Comparison of ENCODE assay signal across 14 mouse cellular contexts in the genomic region with DNA sequence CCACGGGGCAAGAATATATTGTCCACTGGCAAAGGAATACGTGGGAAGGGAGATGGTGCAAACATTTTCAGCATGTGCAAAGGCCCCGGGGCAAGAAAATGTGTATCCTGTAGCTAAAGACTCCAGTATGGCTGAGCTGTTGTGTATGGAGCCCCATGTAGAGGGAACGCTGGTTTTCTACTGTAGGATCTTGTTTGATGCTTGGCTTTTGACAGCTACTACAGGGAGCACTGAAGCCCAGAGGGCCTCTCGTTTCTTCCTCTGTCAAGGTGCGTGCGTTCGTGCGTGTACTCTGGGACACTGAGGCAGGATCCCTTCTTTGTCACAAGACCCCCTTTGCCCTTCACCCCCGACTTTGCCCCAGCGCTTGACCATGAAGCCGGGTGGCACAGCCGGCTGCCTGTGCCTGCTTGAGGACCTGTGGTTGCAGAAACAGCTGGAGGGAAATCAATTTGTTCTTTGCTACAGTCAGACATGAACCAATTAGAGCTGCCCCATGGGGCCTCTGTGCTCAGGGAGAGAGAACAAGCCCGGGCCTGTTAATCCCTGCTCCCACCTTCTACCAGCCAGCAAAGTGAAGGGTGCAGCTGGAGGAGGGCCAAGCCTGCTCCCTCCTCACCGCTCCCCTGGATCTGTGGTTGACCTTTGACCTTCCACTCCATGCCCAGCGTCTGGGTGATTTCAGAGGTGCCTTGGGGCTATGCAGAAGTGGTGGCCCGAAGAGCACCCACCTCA.
DNase-seq lines count a peak whose midpoint lies in the region; ATAC-seq and TF ChIP-seq lines count a peak whose summit lies in the region.
"Had no signal": no experiment of that assay in that cellular context is flagged by ENCODE, and none has a peak within 500 bp of the region (broad histone marks: within the 10 kb centered on the region; RNA-seq: fewer than 3 reads in every experiment).

No protein-coding gene starts in this region.

- H3K27ac ChIP-seq in kidney, adult 2 months (ENCODE audit: insufficient read depth, low read depth, low read length), result no peak overlapping the region
- peak overlapping the region; percentile 71 for H3K27ac ChIP-seq in hindbrain, embryonic 13.5 days
- 0 out of 2 replicates have a peak overlapping the region, but pooled peaks have one; percentile 2 for H3K27ac ChIP-seq in neural tube, embryonic 13.5 days (replicated peaks)
- H3K27ac ChIP-seq in liver, embryonic 11.5 days (ENCODE audit: low read depth, low read length), result no peak overlapping the region
- H3K27ac ChIP-seq: lung, embryonic 15.5 days had no signal

- H3K36me3 ChIP-seq in kidney, adult 2 months (ENCODE audit: control insufficient read depth, insufficient read depth, low read length), result no peaks in the 10 kb centered on the region
- H3K36me3 ChIP-seq in hindbrain, embryonic 13.5 days, result no peaks in the 10 kb centered on the region
- H3K36me3 ChIP-seq in neural tube, embryonic 13.5 days, result no peaks in the 10 kb centered on the region
- H3K36me3 ChIP-seq in liver, embryonic 11.5 days (ENCODE audit: control insufficient read depth, insufficient read depth, low read length), result no peaks in the 10 kb centered on the region
- H3K36me3 ChIP-seq: lung, embryonic 15.5 days had no signal

- no peak for TF ChIP-seq POLR2A in kidney, adult 2 months (IDR thresholded peaks at IDR 0.05; ENCODE audit: low read depth, low read length)

- no peaks in the 10 kb centered on the region for H3K9me3 ChIP-seq in hindbrain, embryonic 13.5 days
- H3K9me3 ChIP-seq in neural tube, embryonic 13.5 days, result no peaks in the 10 kb centered on the region
- no peaks in the 10 kb centered on the region for H3K9me3 ChIP-seq in liver, embryonic 11.5 days (ENCODE audit: control insufficient read depth, low read length)
- H3K9me3 ChIP-seq: lung, embryonic 15.5 days had no signal

- WGBS in kidney, adult 2 months, result 78% methylated on average over 17 of the region's 17 CpGs
- 51% methylated on average over 17 of the region's 17 CpGs for WGBS in hindbrain, embryonic 13.5 days
- 55% methylated on average over 17 of the region's 17 CpGs for WGBS in neural tube, embryonic 13.5 days
- WGBS in liver, embryonic 11.5 days, result 74% methylated on average over 17 of the region's 17 CpGs

- H3K9ac ChIP-seq in hindbrain, embryonic 13.5 days, result no peak overlapping the region
- no peak overlapping the region for H3K9ac ChIP-seq in neural tube, embryonic 13.5 days
- no peak overlapping the region for H3K9ac ChIP-seq in liver, embryonic 11.5 days (ENCODE audit: low read depth, low read length)
- H3K9ac ChIP-seq: lung, embryonic 15.5 days had no signal

- no peaks in the 10 kb centered on the region for H3K27me3 ChIP-seq in kidney, adult 2 months (replicated peaks; ENCODE audit: control insufficient read depth, insufficient read depth, low read length)
- peaks cover 16% of the 10 kb centered on the region for H3K27me3 ChIP-seq in hindbrain, embryonic 13.5 days
- peaks cover 3% of the 10 kb centered on the region; the same call in 1 of the 2 replicates for H3K27me3 ChIP-seq in neural tube, embryonic 13.5 days
- no peaks in the 10 kb centered on the region for H3K27me3 ChIP-seq in liver, embryonic 11.5 days (replicated peaks; ENCODE audit: control insufficient read depth, insufficient read depth, low read length)
- H3K27me3 ChIP-seq: lung, embryonic 15.5 days had no signal

- peak; percentile 2 for DNase-seq in kidney, adult 2 months
- no peak for DNase-seq in kidney, postnatal 14 days
- DNase-seq in adipocyte (ENCODE audit: low spot score), result peak; percentile 14
- no peak for DNase-seq in spleen, postnatal 4 days (ENCODE audit: low spot score in 2 of 2)
- DNase-seq in left cerebral cortex, adult 11 months (ENCODE audit: low spot score), result no peak
- DNase-seq in liver, embryonic 11.5 days (ENCODE audit: low spot score), result no peak
- DNase-seq: cerebellum, adult 11 months; gastrocnemius, postnatal 36 days; heart, postnatal 14 days had no signal

- no peaks in the 10 kb centered on the region for H3K4me1 ChIP-seq in kidney, adult 2 months (ENCODE audit: control insufficient read depth, insufficient read depth, low read length)
- H3K4me1 ChIP-seq in hindbrain, embryonic 13.5 days (replicated peaks), result peaks cover 34% of the 10 kb centered on the region
- peaks cover 31% of the 10 kb centered on the region for H3K4me1 ChIP-seq in neural tube, embryonic 13.5 days (replicated peaks)
- H3K4me1 ChIP-seq in liver, embryonic 11.5 days (replicated peaks; ENCODE audit: control insufficient read depth, insufficient read depth, low read length), result peaks cover 5% of the 10 kb centered on the region

- no peak for ATAC-seq in hindbrain, embryonic 13.5 days (ENCODE audit: low FRiP score)
- ATAC-seq in neural tube, embryonic 13.5 days (ENCODE audit: low read depth), result 0 out of 2 replicates have a peak, but pooled peaks have one; percentile 15
- ATAC-seq in liver, embryonic 11.5 days (replicated peaks; ENCODE audit: low FRiP score), result no peak
- ATAC-seq: CD4-positive, CD25-positive, alpha-beta regulatory T cell, adult 4 months had no signal

- H3K4me2 ChIP-seq in hindbrain, embryonic 13.5 days, result no peak overlapping the region
- H3K4me2 ChIP-seq in neural tube, embryonic 13.5 days, result no peak overlapping the region
- H3K4me2 ChIP-seq in liver, embryonic 11.5 days, result no peak overlapping the region
- H3K4me2 ChIP-seq: lung, embryonic 15.5 days had no signal

- TF ChIP-seq CTCF in kidney, adult 2 months (conservative IDR thresholded peaks at IDR 0.05; ENCODE audit: insufficient read depth, insufficient read length, low read depth, low read length), result no peak

- H3K4me3 ChIP-seq in kidney, adult 2 months (ENCODE audit: insufficient read depth, low read depth, low read length), result no peak overlapping the region
- H3K4me3 ChIP-seq in hindbrain, embryonic 13.5 days, result no peak overlapping the region
- no peak overlapping the region for H3K4me3 ChIP-seq in neural tube, embryonic 13.5 days
- H3K4me3 ChIP-seq in liver, embryonic 11.5 days (ENCODE audit: low read depth, low read length), result no peak overlapping the region
- H3K4me3 ChIP-seq: erythroblast, embryonic 14.5 days; lung, embryonic 15.5 days had no signal

Comparison
In these comparisons a context has a peak if more than half of its experiments do, and no peak if none do; other contexts are left out.
1. DNase-seq: peak in kidney, adult 2 months (single experiment) and adipocyte (single experiment); none in kidney, postnatal 14 days (single experiment), spleen, postnatal 4 days (0 of 2), left cerebral cortex, adult 11 months (single experiment) and liver, embryonic 11.5 days (single experiment).
2. H3K27ac ChIP-seq: peak in hindbrain, embryonic 13.5 days (single experiment) and neural tube, embryonic 13.5 days (single experiment); none in kidney, adult 2 months (single experiment) and liver, embryonic 11.5 days (single experiment).